ENCODE assay signal across 8 mouse cellular contexts in the genomic region with DNA sequence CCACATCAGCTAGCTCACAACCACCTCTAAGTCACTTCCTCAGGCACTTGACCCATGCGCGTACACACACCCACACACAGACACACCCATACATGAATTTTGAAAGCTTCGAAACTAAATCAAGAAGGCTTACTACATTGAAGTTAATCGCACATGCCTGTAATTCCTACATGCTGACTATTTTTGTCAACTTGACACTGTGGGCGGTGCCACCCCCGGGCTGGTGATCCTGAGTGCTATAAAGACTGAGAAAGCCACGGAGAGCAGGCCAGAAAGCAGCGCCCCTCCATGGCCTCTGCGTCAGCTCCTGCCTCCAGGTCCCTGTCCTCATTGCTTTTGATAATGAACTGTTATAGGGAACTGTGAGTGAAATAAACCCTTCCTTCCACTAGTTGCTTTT. TPM values are rescaled to one million over a fixed set of nuclear protein-coding genes. Genes with fewer than 3 reads are reported as not detected.
DNase-seq lines count a peak whose midpoint lies in the region; ATAC-seq lines count a peak whose summit lies in the region.

No protein-coding gene starts in this region.

- H3K9me3 ChIP-seq in forebrain, embryonic 13.5 days (replicated peaks): no peaks in the 10 kb centered on the region
- no peaks in the 10 kb centered on the region for H3K9me3 ChIP-seq in hindbrain, embryonic 15.5 days
- no peaks in the 10 kb centered on the region for H3K9me3 ChIP-seq in midbrain, embryonic 16.5 days (replicated peaks; ENCODE audit: control insufficient read depth, low read length, poor library complexity, severe bottlenecking)

- WGBS in forebrain, embryonic 13.5 days: 32% methylated on average over 9 of the region's 9 CpGs
- 35% methylated on average over 9 of the region's 9 CpGs for WGBS in hindbrain, embryonic 15.5 days
- WGBS in midbrain, embryonic 16.5 days: 25% methylated on average over 9 of the region's 9 CpGs

- intact Hi-C loops in heart, postnatal 25 days (cut with DNase I): loop anchor here (5.0 kb wide), 1 partner anchor 59 kb away; the partner anchor contains the start of gene Cep78

- peak overlapping the region; percentile 93; the same call in 1 of the 2 replicates for H3K27ac ChIP-seq in forebrain, embryonic 13.5 days
- H3K27ac ChIP-seq in hindbrain, embryonic 15.5 days (replicated peaks): peak overlapping the region; percentile 84
- peak overlapping the region; percentile 48; the same call in 1 of the 2 replicates for H3K27ac ChIP-seq in midbrain, embryonic 16.5 days (ENCODE audit: low read length)

- peak overlapping the region; percentile 77 for H3K9ac ChIP-seq in forebrain, embryonic 13.5 days
- H3K9ac ChIP-seq in hindbrain, embryonic 15.5 days: peak overlapping the region; percentile 61
- peak overlapping the region; percentile 68; the same call in 1 of the 2 replicates for H3K9ac ChIP-seq in midbrain, embryonic 16.5 days (ENCODE audit: low read depth, low read length)

- H3K4me1 ChIP-seq in forebrain, embryonic 13.5 days: peaks cover 35% of the 10 kb centered on the region
- H3K4me1 ChIP-seq in hindbrain, embryonic 15.5 days (replicated peaks): peaks cover 21% of the 10 kb centered on the region
- peaks cover 14% of the 10 kb centered on the region for H3K4me1 ChIP-seq in midbrain, embryonic 16.5 days (ENCODE audit: control insufficient read depth, insufficient read depth, low read length)

- no peak for ATAC-seq in forebrain, embryonic 13.5 days
- no peak for ATAC-seq in hindbrain, embryonic 15.5 days (ENCODE audit: low FRiP score, low read depth)
- ATAC-seq in midbrain, embryonic 16.5 days: no peak

- H3K4me3 ChIP-seq in forebrain, embryonic 13.5 days: peak overlapping the region; percentile 75
- peak overlapping the region; percentile 63 for H3K4me3 ChIP-seq in hindbrain, embryonic 15.5 days
- peak overlapping the region; percentile 62 for H3K4me3 ChIP-seq in midbrain, embryonic 16.5 days (ENCODE audit: low read depth, low read length)

- no peaks in the 10 kb centered on the region for H3K27me3 ChIP-seq in forebrain, embryonic 13.5 days
- H3K27me3 ChIP-seq in hindbrain, embryonic 15.5 days: peaks cover 5% of the 10 kb centered on the region; the same call in 1 of the 2 replicates
- H3K27me3 ChIP-seq in midbrain, embryonic 16.5 days (ENCODE audit: control insufficient read depth, insufficient read depth, low read depth, low read length): peaks cover 4% of the 10 kb centered on the region

- H3K36me3 ChIP-seq in forebrain, embryonic 13.5 days (ENCODE audit: poor library complexity, severe bottlenecking): peaks cover 15% of the 10 kb centered on the region
- peaks cover 5% of the 10 kb centered on the region for H3K36me3 ChIP-seq in hindbrain, embryonic 15.5 days
- H3K36me3 ChIP-seq in midbrain, embryonic 16.5 days (ENCODE audit: control insufficient read depth, insufficient read depth, low read length): no peaks in the 10 kb centered on the region

- DNase-seq in heart, adult 11 months: peak; percentile 95
- no peak for DNase-seq in heart, postnatal 25 days (ENCODE audit: low spot score)
- peak; percentile 70 for DNase-seq in adrenal gland, adult 2 months
- DNase-seq in liver: peak; percentile 63
- DNase-seq in yolk sac, embryonic 10.5 days (ENCODE audit: low spot score): peak; percentile 48

- H3K4me2 ChIP-seq in forebrain, embryonic 13.5 days: peak overlapping the region; percentile 86
- peak overlapping the region; percentile 93 for H3K4me2 ChIP-seq in hindbrain, embryonic 15.5 days
- peak overlapping the region; percentile 95 for H3K4me2 ChIP-seq in midbrain, embryonic 16.5 days (ENCODE audit: low read length)

RNA-seq across cellular contexts. Expression of gene Psat1, which starts 23.7 kb away (rescaled TPM):
- 1 to 10 TPM; 3.0 to 3.4 TPM for total RNA-seq in heart, postnatal 25 days (2021)
- 100 to 1,000 TPM in 1 of 2 experiments, 10 to 100 TPM in 1; 33.2 to 130 TPM for total RNA-seq in adrenal gland, adult 2 months (2021)
- polyA plus RNA-seq in adrenal gland, adult 2 months (2012; rRNA removed): 7.1 and 7.6 TPM in 2 replicates
- polyA plus RNA-seq in forebrain, embryonic 13.5 days (2015; fragmentation: Nextera tagmentation; extraction: Ambion mirVana): 178 and 188 TPM in 2 replicates
- polyA plus RNA-seq in hindbrain, embryonic 15.5 days (2015; fragmentation: Nextera tagmentation; extraction: Ambion mirVana): 85.4 and 104 TPM in 2 replicates
- 77.2 and 82.2 TPM in 2 replicates for polyA plus RNA-seq in midbrain, embryonic 16.5 days (2015; fragmentation: Nextera tagmentation; extraction: Ambion mirVana)
